Mouse (Mus musculus) cortical plate, adult 2 months (tissue): ENCODE measurements around the gene Camta1.

Source experiments
- CTCF ChIP-seq: fragments of 200-500 bp; IDR thresholded peaks from 2 replicates; pipeline ENCODE4 v1.5.1; 2011; ENCODE audit warnings: mild to moderate bottlenecking, control low read depth, low read length; ENCODE audit not compliant: insufficient read depth; ENCODE audit errors: extremely low read depth
- POLR2A ChIP-seq: fragments of 200-500 bp; IDR thresholded peaks from 2 replicates; pipeline ENCODE4 v1.6.1; 2011; ENCODE audit warnings: mild to moderate bottlenecking, low read length, control low read depth; ENCODE audit not compliant: insufficient read depth; ENCODE audit errors: extremely low read depth

- TF ChIP-seq POLR2A: no peak
- TF ChIP-seq CTCF: no peak
Measured at GRCm38 (mm10) chr4:150926924-150927705, 934.6 kb downstream of the Camta1 start.
